Mouse (Mus musculus): ENCODE measurements around the gene Slc9a4.
A peak's percentile ranks its signal among the peaks of the same experiment; 100 is the strongest.
"Not testable (repeated sequence)": the region's sequence is repeated elsewhere in the genome, so short reads cannot be mapped to it uniquely, and the experiment has no call there.

Slc9a4 gene

GRCm38 (mm10) chr1:40650803-40651497, 71.1 kb downstream of the Slc9a4 start:
- peak; percentile 62 for DNase-seq

GRCm38 (mm10) chr1:40657035-40657434, 77.2 kb downstream of the Slc9a4 start:
- DNase-seq: no peak

DNA sequence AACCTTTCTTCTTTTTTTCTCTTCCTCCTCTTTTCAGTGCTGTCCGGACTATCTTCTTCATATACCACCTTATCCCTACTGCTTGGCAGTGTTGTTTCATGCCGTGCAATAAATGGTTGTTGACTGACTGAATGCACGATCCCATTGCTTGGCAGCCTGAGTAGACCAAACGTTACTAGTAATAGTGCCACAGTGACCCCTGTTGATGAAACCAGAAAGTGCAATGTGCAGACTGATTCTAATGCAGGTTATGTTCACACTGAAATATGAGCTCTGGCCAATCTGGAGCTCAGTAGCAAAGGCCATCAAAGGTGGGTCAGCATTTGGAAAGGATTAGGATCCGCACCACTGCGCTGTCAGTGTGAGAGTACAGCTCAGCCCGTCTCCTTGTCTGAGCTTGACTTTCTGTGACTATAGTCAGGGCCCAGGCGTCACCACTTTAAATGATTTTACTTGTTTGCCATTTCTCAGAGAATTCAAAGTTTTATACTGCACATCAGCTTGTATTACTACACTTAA, 78.2 kb downstream of the Slc9a4 start:
- peak; percentile 65 for DNase-seq

GRCm38 (mm10) chr1:40659017-40659416, 79.1 kb downstream of the Slc9a4 start:
- no peak for DNase-seq

- no peak for DNase-seq
These were observed 79.6 kb downstream of the Slc9a4 start for GRCm38 (mm10) chr1:40659496-40659895.

- DNase-seq: no peak
These were observed 81.0 kb downstream of the Slc9a4 start for GRCm38 (mm10) chr1:40660838-40661237.

- DNase-seq: peak; percentile 34
These were observed 85.8 kb downstream of the Slc9a4 start for GRCm38 (mm10) chr1:40665401-40666370.

DNA sequence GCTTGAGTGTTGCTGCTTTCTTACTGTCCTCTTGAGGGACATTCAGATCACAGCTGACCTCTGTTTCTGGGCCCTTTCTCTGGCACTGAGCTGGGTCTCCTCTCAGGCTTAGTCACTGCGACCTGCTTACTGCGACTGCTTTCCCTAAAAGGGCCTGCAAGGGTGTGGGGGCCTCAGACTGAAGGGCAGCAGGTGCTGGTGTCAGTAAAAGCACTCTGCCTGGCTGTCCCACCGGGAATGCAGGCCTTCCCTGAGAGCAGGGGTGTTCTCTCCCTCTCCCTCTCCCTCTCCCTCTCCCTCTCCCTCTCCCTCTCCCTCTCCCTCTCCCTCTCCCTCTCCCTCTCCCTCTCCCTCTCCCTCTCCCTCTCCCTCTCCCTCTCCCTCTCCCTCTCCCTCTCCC, 87.6 kb downstream of the Slc9a4 start:
- DNase-seq: not testable (repeated sequence)

DNA sequence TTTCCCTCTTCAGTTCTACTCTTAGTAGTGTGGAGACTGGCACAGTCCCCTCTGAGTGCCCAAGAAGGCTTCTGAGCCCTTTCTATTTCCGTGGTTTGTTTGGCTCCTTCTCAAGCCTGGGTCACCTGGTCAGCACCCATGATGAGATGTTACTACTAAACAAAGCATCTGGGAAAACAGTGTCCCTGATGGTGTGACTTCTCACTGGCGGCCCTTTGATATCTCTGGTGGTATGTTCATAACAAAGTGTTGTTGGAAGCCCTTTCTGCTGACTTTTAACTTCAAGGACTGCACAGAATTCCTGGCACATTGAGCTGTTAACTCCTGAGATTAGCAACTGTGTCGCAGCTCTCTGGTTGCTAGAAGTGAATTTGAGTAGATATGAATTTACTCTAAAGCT, 90.1 kb downstream of the Slc9a4 start:
- DNase-seq: no peak

DNA sequence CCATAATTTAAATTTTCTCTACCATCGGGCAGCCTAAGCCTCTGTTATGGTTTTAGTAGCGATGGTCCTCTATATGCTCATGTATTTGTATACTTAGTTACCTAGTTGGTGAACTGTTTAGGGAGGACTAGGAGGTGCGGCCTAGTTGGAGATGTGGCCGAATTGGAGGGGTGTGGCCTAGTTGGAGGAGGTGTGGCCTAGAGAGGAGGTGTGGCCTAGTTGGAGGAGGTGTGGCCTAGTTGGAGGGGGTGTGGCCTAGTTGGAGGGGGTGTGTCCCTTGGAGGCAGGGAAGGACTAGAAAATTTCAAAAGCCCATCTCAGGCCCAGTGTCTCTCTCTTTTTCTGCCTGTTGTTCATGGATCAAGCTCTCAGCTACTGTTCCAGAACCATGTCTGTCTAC, 91.6 kb downstream of the Slc9a4 start:
- DNase-seq: no peak

DNA sequence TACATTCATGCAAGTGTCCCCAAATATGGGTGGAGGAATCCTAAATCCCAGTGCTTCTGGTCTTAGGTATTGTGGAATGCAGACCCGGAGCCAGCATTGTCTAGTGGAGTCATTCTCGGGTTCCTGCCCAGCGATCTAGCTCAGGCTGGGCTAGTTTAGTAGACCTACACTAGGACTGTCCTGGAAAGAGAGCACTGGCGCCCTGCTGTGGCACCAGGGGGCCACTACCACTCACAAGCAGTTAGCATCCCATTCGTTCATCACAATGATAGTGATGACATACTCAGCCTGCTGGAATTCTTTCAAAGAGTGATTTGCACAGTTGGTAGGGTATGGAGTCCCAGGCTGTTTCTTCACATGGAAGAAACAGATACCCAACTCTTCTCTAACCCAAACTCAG, 97.4 kb downstream of the Slc9a4 start:
- no peak for DNase-seq

Measured in kidney, adult 11 months (tissue).